In genomic region chr14:61835729-61836128, GRCm38 (mm10) we compare ENCODE assay signal across 28 mouse cellular contexts.
A peak's percentile ranks its signal among the peaks of the same experiment; 100 is the strongest.
DNase-seq lines count a peak whose midpoint lies in the region; ATAC-seq lines count a peak whose summit lies in the region.
"Had no signal": no experiment of that assay in that cellular context is flagged by ENCODE, and none has a peak within 500 bp of the region (broad histone marks: within the 10 kb centered on the region; RNA-seq: fewer than 3 reads in every experiment).

No protein-coding gene starts in this region.

- H3K9ac ChIP-seq in kidney, embryonic 14.5 days (ENCODE audit: low read depth, low read length): no peak overlapping the region
- H3K9ac ChIP-seq in lung, embryonic 15.5 days: no peak overlapping the region
- no peak overlapping the region for H3K9ac ChIP-seq in liver, embryonic 12.5 days
- H3K9ac ChIP-seq: embryonic facial prominence, embryonic 13.5 days; heart, embryonic 12.5 days; hindbrain, embryonic 13.5 days; liver, embryonic 13.5 days had no signal

- H3K4me1 ChIP-seq in kidney, embryonic 14.5 days (ENCODE audit: control insufficient read depth, insufficient read depth, low read length): peaks cover 5% of the 10 kb centered on the region
- peaks cover 30% of the 10 kb centered on the region for H3K4me1 ChIP-seq in lung, embryonic 15.5 days
- H3K4me1 ChIP-seq in limb, embryonic 10.5 days: peaks cover 31% of the 10 kb centered on the region
- peaks cover 10% of the 10 kb centered on the region; the same call in 1 of the 2 replicates for H3K4me1 ChIP-seq in liver, embryonic 12.5 days

- H3K4me2 ChIP-seq in kidney, embryonic 14.5 days (replicated peaks; ENCODE audit: low read depth, low read length): no peak overlapping the region
- 0 out of 2 replicates have a peak overlapping the region, but pooled peaks have one; percentile 18 for H3K4me2 ChIP-seq in lung, embryonic 15.5 days
- H3K4me2 ChIP-seq in liver, embryonic 12.5 days: no peak overlapping the region
- H3K4me2 ChIP-seq: embryonic facial prominence, embryonic 13.5 days; heart, embryonic 12.5 days; hindbrain, embryonic 13.5 days; liver, embryonic 13.5 days had no signal

- no peaks in the 10 kb centered on the region for H3K27me3 ChIP-seq in kidney, embryonic 14.5 days (ENCODE audit: control insufficient read depth, insufficient read depth, low read length)
- no peaks in the 10 kb centered on the region for H3K27me3 ChIP-seq in lung, embryonic 15.5 days
- no peaks in the 10 kb centered on the region for H3K27me3 ChIP-seq in limb, embryonic 10.5 days (ENCODE audit: low read depth, poor library complexity, severe bottlenecking)
- no peaks in the 10 kb centered on the region for H3K27me3 ChIP-seq in liver, embryonic 12.5 days (replicated peaks)
- H3K27me3 ChIP-seq: embryonic facial prominence, embryonic 13.5 days; heart, embryonic 12.5 days; hindbrain, embryonic 13.5 days; liver, embryonic 13.5 days had no signal

- H3K9me3 ChIP-seq in kidney, embryonic 14.5 days (ENCODE audit: control insufficient read depth, low read length): no peaks in the 10 kb centered on the region
- no peaks in the 10 kb centered on the region for H3K9me3 ChIP-seq in lung, embryonic 15.5 days
- H3K9me3 ChIP-seq in limb, embryonic 10.5 days (replicated peaks): no peaks in the 10 kb centered on the region
- H3K9me3 ChIP-seq in liver, embryonic 12.5 days (replicated peaks): no peaks in the 10 kb centered on the region
- H3K9me3 ChIP-seq: embryonic facial prominence, embryonic 13.5 days; G1E; hindbrain, embryonic 13.5 days; liver, embryonic 13.5 days had no signal

- peak; percentile 57; the same call in 1 of the 2 replicates for ATAC-seq in kidney, embryonic 14.5 days (ENCODE audit: low FRiP score, low TSS enrichment)
- ATAC-seq in lung, embryonic 15.5 days (ENCODE audit: borderline replicate concordance, extremely low read depth, low FRiP score, low TSS enrichment): no peak
- no peak for ATAC-seq in liver, embryonic 12.5 days
- ATAC-seq: forebrain, embryonic 16.5 days; intestine, postnatal 0 days had no signal

- 36% methylated on average over 6 of the region's 6 CpGs for WGBS in kidney, embryonic 14.5 days
- WGBS in lung, embryonic 15.5 days: 12% methylated on average over 6 of the region's 6 CpGs
- WGBS in limb, embryonic 10.5 days: 45% methylated on average over 6 of the region's 6 CpGs
- 30% methylated on average over 6 of the region's 6 CpGs for WGBS in liver, embryonic 12.5 days (ENCODE audit: insufficient replicate concordance)

- no peak overlapping the region for H3K4me3 ChIP-seq in kidney, embryonic 14.5 days (ENCODE audit: low read length)
- no peak overlapping the region for H3K4me3 ChIP-seq in lung, embryonic 15.5 days
- no peak overlapping the region for H3K4me3 ChIP-seq in limb, embryonic 10.5 days
- no peak overlapping the region for H3K4me3 ChIP-seq in liver, embryonic 12.5 days
- H3K4me3 ChIP-seq: embryonic facial prominence, embryonic 13.5 days; gastrocnemius, adult 2 months; heart, embryonic 12.5 days; hindbrain, embryonic 13.5 days; layer of hippocampus, adult 2 months; liver, embryonic 13.5 days had no signal

- H3K36me3 ChIP-seq in kidney, embryonic 14.5 days (ENCODE audit: control insufficient read depth, insufficient read depth, low read length): no peaks in the 10 kb centered on the region
- no peaks in the 10 kb centered on the region for H3K36me3 ChIP-seq in lung, embryonic 15.5 days
- no peaks in the 10 kb centered on the region for H3K36me3 ChIP-seq in limb, embryonic 10.5 days
- H3K36me3 ChIP-seq in liver, embryonic 12.5 days: no peaks in the 10 kb centered on the region
- H3K36me3 ChIP-seq: embryonic facial prominence, embryonic 13.5 days; G1E; heart, embryonic 12.5 days; hindbrain, embryonic 13.5 days; liver, embryonic 13.5 days had no signal

- DNase-seq in kidney, postnatal 4 days: no peak
- no peak for DNase-seq in lung, postnatal 4 days
- no peak for DNase-seq in limb, embryonic 10.5 days (ENCODE audit: low spot score)
- DNase-seq in lung, postnatal 10 days: peak; percentile 50
- no peak for DNase-seq in left cerebral cortex, adult 18-20 months (ENCODE audit: low spot score in 2 of 2)
- DNase-seq: adrenal gland, postnatal 10 days; cerebellum, adult 8-10 months; cerebellum, postnatal 25 days; gastrocnemius, adult 2 months; gastrocnemius, postnatal 36 days; heart, adult 18-20 months; heart, postnatal 4 days; kidney, postnatal 10 days; liver, embryonic 13.5 days; midbrain, embryonic 14.5 days; right cerebral cortex, adult 18-20 months; spleen, adult 18-20 months had no signal

- peak overlapping the region; percentile 6; the same call in 1 of the 2 replicates for H3K27ac ChIP-seq in kidney, embryonic 14.5 days (ENCODE audit: low read depth, low read length)
- H3K27ac ChIP-seq in lung, embryonic 15.5 days: peak overlapping the region; percentile 50; the same call in 1 of the 2 replicates
- H3K27ac ChIP-seq in limb, embryonic 10.5 days: peak overlapping the region; percentile 46; the same call in 1 of the 2 replicates
- H3K27ac ChIP-seq in liver, embryonic 12.5 days: no peak overlapping the region
- H3K27ac ChIP-seq: embryonic facial prominence, embryonic 13.5 days; gastrocnemius, adult 2 months; hindbrain, embryonic 13.5 days; layer of hippocampus, adult 2 months; liver, embryonic 13.5 days; macrophage had no signal
